Mouse (Mus musculus): ENCODE data around the gene Capza1.

The Capza1 gene

GRCm38 (mm10) chr3:104788075-104788474 lies 76.2 kb downstream of the Capza1 start, which contains the start of gene Rhoc:
Rhoc (plus strand) TSS chr3:104788375.
- DNase-seq: no peak

GRCm38 (mm10) chr3:104785284-104785683 lies 79.0 kb downstream of the Capza1 start:
- DNase-seq: no peak

- peak in 1 of 2 experiments; percentile 28 for DNase-seq
Measured at GRCm38 (mm10) chr3:104783971-104784500, 80.3 kb downstream of the Capza1 start.

GRCm38 (mm10) chr3:104782061-104782681 lies 82.1 kb downstream of the Capza1 start:
- DNase-seq: peak; percentile 35 to 53

GRCm38 (mm10) chr3:104781471-104781903 lies 82.8 kb downstream of the Capza1 start, which contains the start of gene Fam19a3:
Fam19a3 (minus strand) TSS chr3:104781840.
- DNase-seq: peak; percentile 53 to 56

GRCm38 (mm10) chr3:104780561-104781420 lies 83.5 kb downstream of the Capza1 start, which contains the start of gene Ppm1j:
Ppm1j (plus strand) TSS chr3:104781056.
- DNase-seq: peak; percentile 81 to 85

GRCm38 (mm10) chr3:104779949-104780348 lies 84.4 kb downstream of the Capza1 start:
- peak; percentile 33 to 56 for DNase-seq

GRCm38 (mm10) chr3:104777342-104777741 lies 87.0 kb downstream of the Capza1 start:
- no peak for DNase-seq

- DNase-seq: no peak
Measured at GRCm38 (mm10) chr3:104773301-104773700, 91.0 kb downstream of the Capza1 start.

Data from lung, adult 18-20 months (tissue).